ENCODE assay signal across 26 mouse cellular contexts in genomic region chr7:134447648-134448202, GRCm38 (mm10).
"Had no signal": no experiment of that assay in that cellular context is flagged by ENCODE, and none has a peak within 500 bp of the region (broad histone marks: within the 10 kb centered on the region; RNA-seq: fewer than 3 reads in every experiment).

No protein-coding gene starts in this region.

- H3K4me3 ChIP-seq: layer of hippocampus, adult 2 months; left cerebral cortex, adult 2 months; limb, embryonic 12.5 days; limb, embryonic 15.5 days; midbrain, embryonic 12.5 days; midbrain, embryonic 15.5 days; neural tube, embryonic 12.5 days; neural tube, embryonic 15.5 days; stomach, embryonic 15.5 days had no signal

- DNase-seq: layer of hippocampus, adult 9-11 months; left cerebral cortex, postnatal 4 days; liver, postnatal 0 days; lung, embryonic 14.5 days; right cerebral cortex, adult 18-20 months; right cerebral cortex, postnatal 14 days; right cerebral cortex, postnatal 4 days; thymus, adult 2 months; thymus, postnatal 14 days; thymus, postnatal 4 days had no signal

- H3K36me3 ChIP-seq: limb, embryonic 12.5 days; limb, embryonic 15.5 days; midbrain, embryonic 12.5 days; midbrain, embryonic 15.5 days; neural tube, embryonic 12.5 days; neural tube, embryonic 15.5 days; stomach, embryonic 15.5 days had no signal

- ATAC-seq: hindbrain, postnatal 0 days; inflammation-experienced regulatory T-cells, adult 6 months; liver, postnatal 0 days; lung, postnatal 0 days; midbrain, embryonic 15.5 days had no signal

- H3K4me2 ChIP-seq: limb, embryonic 12.5 days; limb, embryonic 15.5 days; liver, embryonic 11.5 days; lung, embryonic 14.5 days; midbrain, embryonic 12.5 days; midbrain, embryonic 15.5 days; neural tube, embryonic 12.5 days; neural tube, embryonic 15.5 days; stomach, embryonic 15.5 days had no signal

- H3K9ac ChIP-seq: limb, embryonic 12.5 days; limb, embryonic 15.5 days; liver, embryonic 14.5 days; liver, postnatal 0 days; lung, embryonic 14.5 days; midbrain, embryonic 12.5 days; midbrain, embryonic 15.5 days; neural tube, embryonic 12.5 days; neural tube, embryonic 15.5 days; stomach, embryonic 15.5 days had no signal

- H3K27ac ChIP-seq: hindbrain, postnatal 0 days; kidney, postnatal 0 days; layer of hippocampus, adult 2 months; left cerebral cortex, adult 2 months; limb, embryonic 12.5 days; limb, embryonic 15.5 days; liver, embryonic 14.5 days; macrophage; midbrain, embryonic 12.5 days; midbrain, embryonic 15.5 days; neural tube, embryonic 12.5 days; neural tube, embryonic 15.5 days; stomach, embryonic 15.5 days had no signal

- H3K27me3 ChIP-seq: limb, embryonic 12.5 days; limb, embryonic 15.5 days; midbrain, embryonic 12.5 days; midbrain, embryonic 15.5 days; neural tube, embryonic 12.5 days; neural tube, embryonic 15.5 days; stomach, embryonic 15.5 days had no signal

- H3K9me3 ChIP-seq: limb, embryonic 12.5 days; limb, embryonic 15.5 days; midbrain, embryonic 12.5 days; midbrain, embryonic 15.5 days; neural tube, embryonic 12.5 days; neural tube, embryonic 15.5 days; stomach, embryonic 15.5 days had no signal

- H3K4me1 ChIP-seq: limb, embryonic 12.5 days; limb, embryonic 15.5 days; midbrain, embryonic 12.5 days; midbrain, embryonic 15.5 days; neural tube, embryonic 12.5 days; neural tube, embryonic 15.5 days; stomach, embryonic 15.5 days had no signal
